Mouse (Mus musculus) kidney, postnatal 0 days (tissue): ENCODE measurements around the gene Kcna2. TPM values are rescaled to one million over a fixed set of nuclear protein-coding genes. Genes with fewer than 3 reads are reported as not detected.

Source experiments
- ATAC-seq: fragments of 200-750 bp; cut with Nextera tagmentation; replicated peaks from 2 replicates; pipeline ENCODE4 v1.8.0; 2017; ENCODE audit warnings: low read depth, moderate number of reproducible peaks, moderate TSS enrichment, moderate library complexity; ENCODE audit not compliant: low FRiP score
- DNase-seq: peaks from one replicate; pipeline ENCODE4 v3.0.0-alpha.2; 2016; ENCODE audit warnings: low spot score
- H3K27ac ChIP-seq: fragments of 300-500 bp; sonication (generic); 2 replicates; pipeline ENCODE4 v1.5.1; 2014; ENCODE audit warnings: mild to moderate bottlenecking
- H3K27me3 ChIP-seq: fragments of 300-500 bp; sonication (generic); 2 replicates; pipeline ENCODE4 v1.6.1; 2014; ENCODE audit warnings: low read length, mixed read lengths; ENCODE audit not compliant: insufficient read depth
- H3K36me3 ChIP-seq: fragments of 300-500 bp; sonication (generic); 2 replicates; pipeline ENCODE4 v1.6.1; 2014; ENCODE audit warnings: low read length, mixed read lengths; ENCODE audit not compliant: insufficient read depth
- H3K4me1 ChIP-seq: fragments of 300-500 bp; sonication (generic); replicated peaks from 2 replicates; pipeline ENCODE4 v1.6.1; 2014; ENCODE audit warnings: antibody characterized with exemption, low read length, mixed read lengths; ENCODE audit not compliant: insufficient read depth
- H3K4me2 ChIP-seq: fragments of 300-500 bp; sonication (generic); 2 replicates; pipeline ENCODE4 v1.6.1; 2014; ENCODE audit warnings: mild to moderate bottlenecking, low read length, moderate library complexity, mixed read lengths
- H3K4me3 ChIP-seq: fragments of 300-500 bp; sonication (generic); replicated peaks from 2 replicates; pipeline ENCODE4 v1.5.1; 2014; ENCODE audit warnings: low read depth, low read length
- H3K9ac ChIP-seq: fragments of 300-500 bp; sonication (generic); 2 replicates; pipeline ENCODE4 v1.6.1; 2014; ENCODE audit warnings: low read depth, low read length
- H3K9me3 ChIP-seq: fragments of 300-500 bp; sonication (generic); replicated peaks from 2 replicates; pipeline ENCODE4 v1.6.1; 2016; ENCODE audit warnings: low read length, inconsistent platforms, mixed read lengths
- CTCF ChIP-seq: IDR thresholded peaks from 2 replicates; pipeline ENCODE4 v1.5.1; 2016; ENCODE audit warnings: antibody characterized with exemption, low read depth, mild to moderate bottlenecking, moderate library complexity
- WGBS: fragments of 180-500 bp; shearing (Covaris S2); extraction: QIAGEN DNeasy Blood & Tissue Kit; methylation state at CpG from one replicate; pipeline ENCODE4 v1.1.7; 2014; 5-methylcytosine and 5-hydroxymethylcytosine counted together
- polyA plus RNA-seq: library from polyadenylated mRNA; unstranded; fragments of >200 nt; fragmentation: Nextera tagmentation; extraction: Ambion mirVana; gene quantifications from 2 replicates; pipeline ENCODE4 v1.2.1, GENCODE M21; 2015

Gene Kcna2
- polyA plus RNA-seq: 0.03 and 0.06 TPM in 2 replicates

GRCm38 (mm10) chr3:107100811-107101455 is at the start of gene Kcna2:
Kcna2 (plus strand) TSS chr3:107101146.
- H3K27ac ChIP-seq: no peak within 1 kb of the TSS
- H3K9me3 ChIP-seq: no peaks in the 10 kb centered on the region
- H3K9ac ChIP-seq: 0 out of 2 replicates have a peak within 1 kb of the TSS, but pooled peaks have one; percentile 49
- H3K4me2 ChIP-seq: peak within 1 kb of the TSS; percentile 85
- peaks cover 4% of the 10 kb centered on the region; the same call in 1 of the 2 replicates for H3K4me1 ChIP-seq
- no peak for TF ChIP-seq CTCF
- H3K4me3 ChIP-seq: peak within 1 kb of the TSS; percentile 46
- WGBS: 4% methylated on average over 16 of the region's 16 CpGs
- DNase-seq (no peak), ATAC-seq (no peak)
- peaks cover 23% of the 10 kb centered on the region for H3K27me3 ChIP-seq
- no peaks in the 10 kb centered on the region for H3K36me3 ChIP-seq

DNA sequence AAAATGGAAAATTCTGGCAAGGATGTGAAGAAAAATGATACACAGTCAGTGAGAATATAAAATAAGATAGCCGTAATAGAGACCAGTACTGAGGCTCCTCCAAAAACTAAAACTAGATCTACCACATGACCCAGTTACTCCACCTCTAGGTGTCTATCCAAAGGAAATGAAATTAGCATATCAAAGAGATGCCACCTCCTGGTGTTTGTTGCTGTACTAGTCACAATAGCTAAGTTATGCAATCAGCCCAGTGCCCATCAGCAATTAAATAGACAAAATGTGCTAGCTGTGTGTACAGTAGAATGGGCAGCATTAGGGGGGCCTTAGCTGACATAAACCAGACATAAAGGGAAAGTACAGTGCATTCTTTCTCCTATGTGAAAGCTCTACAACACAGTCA is 39.5 kb upstream of the Kcna2 start:
- no peaks in the 10 kb centered on the region for H3K36me3 ChIP-seq
- H3K27me3 ChIP-seq: no peaks in the 10 kb centered on the region
- H3K27ac ChIP-seq: no peak overlapping the region
- H3K9me3 ChIP-seq: no peaks in the 10 kb centered on the region
- H3K4me2 ChIP-seq: no peak overlapping the region
- no peak overlapping the region for H3K4me3 ChIP-seq
- DNase-seq (no peak), ATAC-seq (no peak)
- WGBS: 90% methylated on average over 1 of the region's 1 CpGs
- H3K4me1 ChIP-seq: no peaks in the 10 kb centered on the region
- no peak for TF ChIP-seq CTCF
- H3K9ac ChIP-seq: no peak overlapping the region

GRCm38 (mm10) chr3:107062771-107063170 is 38.2 kb upstream of the Kcna2 start:
- Histone ChIP-seq H3K4me1 (no peaks in the 10 kb centered on the region), H3K4me3 (no peak overlapping the region), H3K4me2 (no peak overlapping the region), H3K9me3 (no peaks in the 10 kb centered on the region), H3K27me3 (no peaks in the 10 kb centered on the region), H3K9ac (no peak overlapping the region), H3K36me3 (no peaks in the 10 kb centered on the region), H3K27ac (no peak overlapping the region)
- no peak for TF ChIP-seq CTCF
- WGBS: 42% methylated on average over 1 of the region's 1 CpGs
- peak; percentile 78 for DNase-seq
- no peak for ATAC-seq

- DNase-seq (no peak), ATAC-seq (no peak)
- no peaks in the 10 kb centered on the region for H3K36me3 ChIP-seq
- no peak overlapping the region for H3K4me3 ChIP-seq
- no peak overlapping the region for H3K9ac ChIP-seq
- H3K27ac ChIP-seq: no peak overlapping the region
- WGBS: 80% methylated on average over 6 of the region's 6 CpGs
- H3K4me2 ChIP-seq: no peak overlapping the region
- H3K9me3 ChIP-seq: no peaks in the 10 kb centered on the region
- TF ChIP-seq CTCF: no peak
- H3K4me1 ChIP-seq: no peaks in the 10 kb centered on the region
- no peaks in the 10 kb centered on the region for H3K27me3 ChIP-seq
These were observed 35.3 kb upstream of the Kcna2 start for GRCm38 (mm10) chr3:107065510-107066095.

GRCm38 (mm10) chr3:107066165-107066850 is 34.6 kb upstream of the Kcna2 start:
- 89% methylated on average over 7 of the region's 7 CpGs for WGBS
- ATAC-seq: no peak
- Histone ChIP-seq H3K4me3 (no peak overlapping the region), H3K9me3 (no peaks in the 10 kb centered on the region), H3K4me1 (no peaks in the 10 kb centered on the region), H3K36me3 (no peaks in the 10 kb centered on the region), H3K4me2 (no peak overlapping the region), H3K27me3 (no peaks in the 10 kb centered on the region), H3K9ac (no peak overlapping the region), H3K27ac (no peak overlapping the region)
- no peak for DNase-seq
- no peak for TF ChIP-seq CTCF

DNA sequence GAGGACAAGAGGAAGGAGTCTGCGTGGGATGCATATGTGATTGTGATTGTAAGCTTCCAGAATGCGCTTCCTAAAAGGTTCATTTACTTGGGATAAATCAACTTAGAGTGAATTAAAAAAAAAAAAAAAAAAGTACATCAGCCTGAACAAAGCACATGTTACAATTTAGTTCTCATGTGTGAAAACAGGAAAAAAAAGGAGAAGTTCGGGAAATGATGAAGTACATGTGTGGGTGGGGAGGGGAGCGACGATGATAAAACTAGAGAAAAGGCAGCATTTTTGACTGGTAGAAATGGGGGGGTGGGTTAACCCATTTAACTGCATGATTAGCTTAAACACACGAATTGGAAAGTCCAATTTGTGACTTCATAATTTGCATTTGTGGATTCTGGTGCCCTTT is 33.7 kb upstream of the Kcna2 start:
- ATAC-seq: no peak
- no peaks in the 10 kb centered on the region for H3K27me3 ChIP-seq
- 65% methylated on average over 6 of the region's 6 CpGs for WGBS

More for the DNA sequence above, 33.7 kb upstream of the Kcna2 start:
- Histone ChIP-seq H3K9ac (no peak overlapping the region), H3K27ac (no peak overlapping the region), H3K4me1 (no peaks in the 10 kb centered on the region), H3K4me2 (no peak overlapping the region), H3K36me3 (no peaks in the 10 kb centered on the region), H3K9me3 (no peaks in the 10 kb centered on the region), H3K4me3 (no peak overlapping the region)
- TF ChIP-seq CTCF: no peak
- DNase-seq: no peak
